Mouse (Mus musculus) midbrain, embryonic 11.5 days (tissue): ENCODE measurements around the gene Prrt2. TPM values are rescaled to one million over a fixed set of nuclear protein-coding genes. Genes with fewer than 3 reads are reported as not detected.

Source experiments
- ATAC-seq: fragments of 200-750 bp; cut with Nextera tagmentation; 2 replicates; pipeline ENCODE4 v1.8.0; 2017; ENCODE audit warnings: moderate TSS enrichment, moderate library complexity; ENCODE audit not compliant: low FRiP score
- DNase-seq: peaks from one replicate; pipeline ENCODE4 v3.0.0; 2015; ENCODE audit warnings: low spot score; ENCODE audit errors: missing footprints
- H3K27ac ChIP-seq: fragments of 300-500 bp; sonication (generic); 2 replicates; pipeline ENCODE4 v1.5.1; 2014; ENCODE audit warnings: low read depth, low read length
- H3K27me3 ChIP-seq: fragments of 300-500 bp; sonication (generic); 2 replicates; pipeline ENCODE4 v1.6.1; 2014; ENCODE audit warnings: mild to moderate bottlenecking, low read length, moderate library complexity, mixed read lengths; ENCODE audit not compliant: control insufficient read depth, insufficient read depth
- H3K36me3 ChIP-seq: fragments of 300-500 bp; sonication (generic); 2 replicates; pipeline ENCODE4 v1.6.1; 2014; ENCODE audit warnings: mild to moderate bottlenecking, low read length, moderate library complexity, mixed read lengths; ENCODE audit not compliant: control insufficient read depth, insufficient read depth
- H3K4me1 ChIP-seq: fragments of 300-500 bp; sonication (generic); 2 replicates; pipeline ENCODE4 v1.6.1; 2014; ENCODE audit warnings: low read length; ENCODE audit not compliant: control insufficient read depth, insufficient read depth
- H3K4me2 ChIP-seq: fragments of 300-500 bp; sonication (generic); 2 replicates; pipeline ENCODE4 v1.6.1; 2014; ENCODE audit warnings: mild to moderate bottlenecking, moderate library complexity
- H3K4me3 ChIP-seq: fragments of 300-500 bp; sonication (generic); 2 replicates; pipeline ENCODE4 v1.5.1; 2014; ENCODE audit warnings: low read depth, low read length
- H3K9ac ChIP-seq: fragments of 300-500 bp; sonication (generic); 2 replicates; pipeline ENCODE4 v1.6.1; 2014; ENCODE audit warnings: low read length
- H3K9me3 ChIP-seq: fragments of 300-500 bp; sonication (generic); 2 replicates; pipeline ENCODE4 v1.6.1; 2016; ENCODE audit warnings: low read length; ENCODE audit not compliant: control insufficient read depth
- WGBS: fragments of 180-500 bp; shearing (Covaris S2); extraction: QIAGEN DNeasy Blood & Tissue Kit; methylation state at CpG from one replicate; pipeline ENCODE4 v1.1.7; 2014; 5-methylcytosine and 5-hydroxymethylcytosine counted together
- microRNA-seq: library from miRNA; unstranded; fragments of <30 nt; microRNA quantifications from one replicate; pipeline ENCODE4, GENCODE M21; 2017
- polyA plus RNA-seq: library from polyadenylated mRNA; unstranded; fragments of >200 nt; fragmentation: Nextera tagmentation; extraction: Ambion mirVana; gene quantifications from 2 replicates; pipeline ENCODE4 v1.2.1, GENCODE M21; 2014

Gene Prrt2
- polyA plus RNA-seq, 1 experiment from 2014 or later, result 2.6 TPM

GRCm38 (mm10) chr7:126975950-126976866 lies 44.8 kb downstream of the Prrt2 start, which contains the start of gene Cdiptos:
TSS of gene Cdiptos (minus strand) at chr7:126976098.
- peak within 1 kb of the TSS; percentile 85 for H3K4me2 ChIP-seq
- H3K9me3 ChIP-seq, result no peaks in the 10 kb centered on the region
- H3K4me3 ChIP-seq, result peak within 1 kb of the TSS; percentile 76
- peak; percentile 100 for DNase-seq
- no peaks in the 10 kb centered on the region for H3K27me3 ChIP-seq
- ATAC-seq, result peak; percentile 96
- H3K27ac ChIP-seq, result peak within 1 kb of the TSS; percentile 93
- peaks cover 11% of the 10 kb centered on the region for H3K36me3 ChIP-seq
- peaks cover 8% of the 10 kb centered on the region for H3K4me1 ChIP-seq
- H3K9ac ChIP-seq, result peak within 1 kb of the TSS; percentile 89
- under 1% methylated on average over 55 of the region's 55 CpGs for WGBS

- no peak for ATAC-seq
- Histone ChIP-seq H3K4me1 (peaks cover 8% of the 10 kb centered on the region), H3K4me2 (peak within 1 kb of the TSS; percentile 85), H3K36me3 (peaks cover 11% of the 10 kb centered on the region), H3K9me3 (no peaks in the 10 kb centered on the region), H3K27me3 (no peaks in the 10 kb centered on the region), H3K27ac (peak within 1 kb of the TSS; percentile 93), H3K4me3 (peak within 1 kb of the TSS; percentile 76), H3K9ac (peak within 1 kb of the TSS; percentile 89)
- DNase-seq, result no peak
- 9% methylated on average over 1 of the region's 1 CpGs for WGBS
These were observed 45.3 kb downstream of the Prrt2 start, which contains the start of gene Cdipt for GRCm38 (mm10) chr7:126975893-126975949. TSS of gene Cdipt (plus strand) at chr7:126975914.

DNA sequence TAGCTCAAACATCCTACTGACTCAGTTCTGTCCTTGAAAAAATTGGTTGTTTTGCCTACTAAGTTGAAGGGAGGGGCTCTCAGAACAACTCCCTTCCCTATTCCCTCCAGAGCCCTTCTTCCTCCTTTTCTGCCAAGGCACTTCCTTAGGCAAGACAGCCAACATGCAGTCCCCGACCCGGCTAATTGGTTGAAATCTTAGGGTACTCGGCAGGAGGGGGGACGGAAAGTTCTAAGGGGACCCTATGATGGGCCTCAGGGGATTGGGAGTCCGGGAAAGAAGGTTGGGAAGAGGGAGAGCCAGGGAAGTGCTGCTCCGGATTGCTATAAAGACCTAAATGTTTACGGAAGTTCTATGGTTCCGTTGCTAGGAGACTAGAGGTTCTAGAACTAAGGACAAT lies 45.5 kb downstream of the Prrt2 start:
- ATAC-seq, result no peak

More for the DNA sequence above, 45.5 kb downstream of the Prrt2 start:
- Histone ChIP-seq H3K27ac (no peak overlapping the region), H3K36me3 (peaks cover 11% of the 10 kb centered on the region), H3K4me1 (peaks cover 8% of the 10 kb centered on the region), H3K9ac (peak overlapping the region; percentile 16; the same call in 1 of the 2 replicates), H3K4me3 (peak overlapping the region; percentile 76), H3K9me3 (no peaks in the 10 kb centered on the region), H3K27me3 (no peaks in the 10 kb centered on the region), H3K4me2 (peak overlapping the region; percentile 30; the same call in 1 of the 2 replicates)
- peak; percentile 86 for DNase-seq
- WGBS, result 12% methylated on average over 8 of the region's 8 CpGs

Small RNA genes within 50 kb of the gene (microRNA-seq; reads per million reads assigned to microRNA genes)
- gene Gm44343, result not detected

Other genes with a start within 250 kb of the Prrt2 start
- gene Ypel3, start 244.3 kb downstream of the Prrt2 start, polyA plus RNA-seq, result 87.8 and 91.5 TPM in 2 replicates
- 0.20 and 0.43 TPM in 2 replicates for gene Tbx6, start 239.7 kb downstream of the Prrt2 start, polyA plus RNA-seq
- 335 and 336 TPM in 2 replicates for gene Ppp4c, start 228.7 kb downstream of the Prrt2 start, polyA plus RNA-seq
- gene Fam57b, start 223.5 kb downstream of the Prrt2 start, polyA plus RNA-seq, result 10.5 and 11.1 TPM in 2 replicates
- gene 4930451I11Rik, start 189.6 kb downstream of the Prrt2 start, polyA plus RNA-seq, result not detected in 2 replicates
- gene Doc2a, start 173.8 kb downstream of the Prrt2 start, polyA plus RNA-seq, result 4.1 and 4.8 TPM in 2 replicates
- 23.8 and 28.4 TPM in 2 replicates for gene Hirip3, start 159.2 kb downstream of the Prrt2 start, polyA plus RNA-seq
- 92.6 and 99.7 TPM in 2 replicates for gene Ino80e, start 158.8 kb downstream of the Prrt2 start, polyA plus RNA-seq
- gene Taok2, start 136.5 kb downstream of the Prrt2 start, polyA plus RNA-seq, result 25.7 and 27.2 TPM in 2 replicates
- gene Tmem219, start 98.3 kb downstream of the Prrt2 start, polyA plus RNA-seq, result 25.6 and 26.5 TPM in 2 replicates
- 26.5 and 26.8 TPM in 2 replicates for gene Kctd13, start 92.3 kb downstream of the Prrt2 start, polyA plus RNA-seq
- gene Asphd1, start 71.6 kb downstream of the Prrt2 start, polyA plus RNA-seq, result 1.2 and 1.5 TPM in 2 replicates
- 7.8 and 9.9 TPM in 2 replicates for gene Sez6l2, start 70.6 kb downstream of the Prrt2 start, polyA plus RNA-seq
- 66.4 and 67.4 TPM in 2 replicates for gene Cdipt, start 45.3 kb downstream of the Prrt2 start, polyA plus RNA-seq
- 1.3 and 1.4 TPM in 2 replicates for gene Cdiptos, start 45.1 kb downstream of the Prrt2 start, polyA plus RNA-seq
- gene Mvp, start 6.6 kb downstream of the Prrt2 start, polyA plus RNA-seq, result 2.8 and 3.0 TPM in 2 replicates
- not detected in 2 replicates for gene Pagr1b, start 4.7 kb downstream of the Prrt2 start, polyA plus RNA-seq
- gene Pagr1a, start 3.9 kb downstream of the Prrt2 start, polyA plus RNA-seq, result 59.0 and 70.6 TPM in 2 replicates
- 58.8 and 68.8 TPM in 2 replicates for gene Gm42742, start 114 bp downstream of the Prrt2 start, polyA plus RNA-seq
- gene Maz, start 5.8 kb upstream of the Prrt2 start, polyA plus RNA-seq, result 64.3 and 80.7 TPM in 2 replicates
- gene Kif22, start 21.3 kb upstream of the Prrt2 start, polyA plus RNA-seq, result 178 and 195 TPM in 2 replicates
- not detected in 2 replicates for gene Zg16, start 66.1 kb upstream of the Prrt2 start, polyA plus RNA-seq
- 1.3 and 1.7 TPM in 2 replicates for gene AI467606, start 70.1 kb upstream of the Prrt2 start, polyA plus RNA-seq
- 5.7 and 6.2 TPM in 2 replicates for gene Qprt, start 101.0 kb upstream of the Prrt2 start, polyA plus RNA-seq
- gene Spn, start 116.6 kb upstream of the Prrt2 start, polyA plus RNA-seq, result 0.19 TPM in 1 of 2 replicates, not detected in the other
- 85.3 and 88.0 TPM in 2 replicates for gene Cd2bp2, start 174.8 kb upstream of the Prrt2 start, polyA plus RNA-seq
- gene Tbc1d10b, start 187.3 kb upstream of the Prrt2 start, polyA plus RNA-seq, result 16.9 and 19.3 TPM in 2 replicates
- 11.7 and 13.2 TPM in 2 replicates for gene Mylpf, start 187.7 kb upstream of the Prrt2 start, polyA plus RNA-seq
- 30.3 and 32.4 TPM in 2 replicates for gene Zfp553, start 211.8 kb upstream of the Prrt2 start, polyA plus RNA-seq
- gene Sept1, start 211.9 kb upstream of the Prrt2 start, polyA plus RNA-seq, result 24.6 and 29.8 TPM in 2 replicates
- gene Zfp771, start 223.1 kb upstream of the Prrt2 start, polyA plus RNA-seq, result 49.3 and 54.0 TPM in 2 replicates
- 235 and 254 TPM in 2 replicates for gene Dctpp1, start 239.5 kb upstream of the Prrt2 start, polyA plus RNA-seq